Mouse (Mus musculus): ENCODE measurements at regions not wholly inside any gene's neighbourhood (a gene's known extent, or its start where the extent isn't known, plus 50 kb on each side); places are given as distances from the start of the nearest gene placed in this dataset.
"Not testable (repeated sequence)": the region's sequence is repeated elsewhere in the genome, so short reads cannot be mapped to it uniquely, and the experiment has no call there.

GRCm38 (mm10) chr14:124801589-124801988, 124.7 kb upstream of the Fgf14 start:
- DNase-seq: not testable (repeated sequence)

GRCm38 (mm10) chr14:124800421-124800820, 123.5 kb upstream of the Fgf14 start:
- no peak for DNase-seq

- no peak for DNase-seq
Measured at GRCm38 (mm10) chr14:124775402-124775801, 98.5 kb upstream of the Fgf14 start.

GRCm38 (mm10) chr14:124767996-124768395, 91.1 kb upstream of the Fgf14 start:
- DNase-seq: peak; percentile 23 to 59

DNA sequence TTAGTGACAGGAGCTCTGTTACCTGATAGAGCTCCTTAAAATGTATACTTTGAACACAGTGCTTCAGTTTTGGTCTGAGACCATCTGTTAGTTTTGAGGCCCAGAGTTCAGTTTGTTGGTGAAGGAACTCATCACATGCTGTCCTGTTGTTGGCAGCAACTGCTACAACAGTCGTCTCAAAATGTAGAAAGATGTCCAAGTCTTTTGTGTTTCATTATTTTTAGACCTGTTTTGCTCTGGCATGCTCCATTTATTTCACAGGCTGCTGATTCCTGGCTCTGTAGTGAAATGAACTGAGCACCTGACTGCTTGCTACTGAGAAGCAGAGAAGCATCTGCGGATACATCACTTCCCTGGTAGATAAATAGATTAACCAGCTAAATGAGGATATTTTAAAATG, 90.3 kb upstream of the Fgf14 start:
- DNase-seq: peak; percentile 53 to 73

- DNase-seq: peak; percentile 63 to 71
Measured at GRCm38 (mm10) chr14:124742491-124742890, 65.6 kb upstream of the Fgf14 start.
